Mouse (Mus musculus): Measurements from ENCODE around the gene Stoml1. TPM values are rescaled to one million over a fixed set of nuclear protein-coding genes. Genes with fewer than 3 reads are reported as not detected.
"Not testable (repeated sequence)": the region's sequence is repeated elsewhere in the genome, so short reads cannot be mapped to it uniquely, and the experiment has no call there.

The Stoml1 gene
- polyA plus RNA-seq, 1 experiment from 2014 or later = 33.6 TPM

DNA sequence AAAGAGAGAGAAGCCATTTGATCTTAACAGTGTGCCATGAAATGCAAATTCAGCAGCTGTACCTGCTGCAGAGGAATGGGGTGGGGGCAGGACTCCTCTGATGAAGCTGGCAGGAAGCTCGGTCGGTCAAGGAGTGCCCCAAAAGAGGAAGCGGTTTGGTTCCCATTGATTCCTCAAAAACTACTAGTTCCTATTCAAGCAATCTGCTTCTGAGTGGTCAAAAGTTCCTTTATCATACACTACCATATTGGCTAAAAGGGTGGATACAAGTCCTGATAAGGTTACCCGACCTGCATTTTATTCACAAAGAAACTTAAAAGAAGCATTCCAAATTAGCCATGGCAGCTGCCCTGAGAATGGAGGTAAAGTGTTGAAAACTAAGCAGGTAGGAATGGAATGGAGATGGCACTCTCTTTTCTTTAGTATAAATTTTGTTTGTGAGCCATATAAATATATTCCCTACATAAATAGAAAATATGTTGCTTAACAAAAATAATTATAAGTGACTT is 6.8 kb upstream of the Stoml1 start:
- Histone ChIP-seq H3K9ac (no peak overlapping the region), H3K9me3 (replicated peaks) (no peaks in the 10 kb centered on the region), H3K27me3 (no peaks in the 10 kb centered on the region), H3K4me2 (0 out of 2 replicates have a peak overlapping the region, but pooled peaks have one; percentile 22), H3K27ac (no peak overlapping the region), H3K36me3 (peaks cover 42% of the 10 kb centered on the region), H3K4me3 (replicated peaks) (no peak overlapping the region), H3K4me1 (peaks cover 71% of the 10 kb centered on the region)
- ATAC-seq (replicated peaks; ENCODE audit: low FRiP score) = no peak
- WGBS = 40% methylated on average over 4 of the region's 4 CpGs

DNA sequence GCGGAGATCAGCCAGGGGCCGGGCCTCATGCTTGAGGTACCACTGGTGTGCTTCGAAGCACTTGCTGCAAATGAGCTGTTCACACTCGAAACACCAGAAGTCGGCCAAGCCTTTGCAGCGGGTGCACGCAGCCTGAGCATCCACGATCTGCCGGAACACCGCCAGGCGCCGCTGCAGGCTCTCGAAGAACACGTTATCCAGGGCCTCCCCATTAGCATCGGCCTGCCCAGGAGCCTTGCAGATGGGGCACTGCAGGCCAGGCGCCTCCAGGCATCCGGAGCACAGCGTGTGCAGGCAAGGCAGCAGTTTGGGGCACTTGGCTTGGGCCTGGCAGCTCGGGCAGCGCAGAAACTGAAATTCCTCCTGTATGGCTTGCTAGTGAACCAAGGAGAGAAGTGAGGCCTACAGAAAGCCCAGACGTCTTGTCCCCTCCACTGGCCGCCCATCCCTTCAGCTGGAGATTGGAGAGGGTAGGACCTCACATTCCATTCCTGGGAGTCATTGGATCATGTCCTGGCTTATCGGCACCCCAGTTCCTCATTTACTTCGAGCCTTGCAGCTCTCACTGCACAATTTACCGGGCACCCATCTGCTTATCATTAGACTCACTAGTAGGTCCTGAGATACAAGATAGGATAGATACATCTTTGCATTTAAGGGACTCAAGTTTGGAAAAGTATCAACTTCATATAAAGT is 5.8 kb upstream of the Stoml1 start:
- Histone ChIP-seq H3K4me1 (peaks cover 62% of the 10 kb centered on the region), H3K9ac (peak overlapping the region; percentile 42), H3K4me3 (replicated peaks) (peak overlapping the region; percentile 32), H3K27ac (peak overlapping the region; percentile 80), H3K36me3 (peaks cover 39% of the 10 kb centered on the region), H3K9me3 (replicated peaks) (no peaks in the 10 kb centered on the region), H3K4me2 (peak overlapping the region; percentile 77), H3K27me3 (no peaks in the 10 kb centered on the region)
- WGBS = 6% methylated on average over 25 of the region's 25 CpGs
- ATAC-seq (replicated peaks; ENCODE audit: low FRiP score) = peak; percentile 81

DNA sequence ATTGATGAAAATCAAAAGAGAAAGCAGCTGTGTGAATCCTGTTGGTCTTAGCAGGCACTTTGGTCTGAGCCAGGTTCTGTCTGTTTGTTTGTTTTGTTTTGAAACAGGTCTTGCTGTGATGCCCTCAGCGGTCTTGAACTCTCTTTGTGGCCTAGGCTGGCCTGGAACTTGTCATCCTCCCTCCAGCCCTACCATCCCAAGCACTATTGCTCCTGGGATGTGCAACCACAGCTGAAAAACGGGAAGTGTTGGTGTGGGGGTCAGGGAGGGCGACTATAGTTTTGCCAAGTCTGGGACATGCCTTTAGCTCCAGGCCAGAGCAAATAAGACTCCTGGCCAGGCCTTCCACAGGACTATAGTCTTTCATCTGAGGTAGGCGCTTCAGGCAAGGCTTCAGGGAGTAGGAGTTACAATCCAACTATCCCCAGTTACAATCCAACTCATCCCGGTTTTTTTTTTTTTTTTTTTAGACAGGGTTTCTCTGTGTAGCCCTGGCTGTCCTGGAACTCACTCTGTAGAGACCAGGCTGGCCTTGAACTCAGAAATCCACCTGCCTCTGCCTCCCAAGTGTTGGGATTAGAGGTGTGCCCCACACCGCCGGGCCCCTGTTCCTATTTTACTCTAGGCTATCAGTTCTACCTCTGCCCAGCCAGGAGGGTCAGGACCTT is 4.1 kb upstream of the Stoml1 start:
- 20% methylated on average over 7 of the region's 7 CpGs for WGBS
- H3K4me3 ChIP-seq (replicated peaks) = peak overlapping the region; percentile 63
- peaks cover 24% of the 10 kb centered on the region for H3K36me3 ChIP-seq
- H3K9ac ChIP-seq = peak overlapping the region; percentile 80
- peaks cover 52% of the 10 kb centered on the region for H3K4me1 ChIP-seq
- no peak for ATAC-seq (replicated peaks; ENCODE audit: low FRiP score)
- H3K27ac ChIP-seq = peak overlapping the region; percentile 97
- peak overlapping the region; percentile 77 for H3K4me2 ChIP-seq
- no peaks in the 10 kb centered on the region for H3K27me3 ChIP-seq
- no peaks in the 10 kb centered on the region for H3K9me3 ChIP-seq (replicated peaks)

DNA sequence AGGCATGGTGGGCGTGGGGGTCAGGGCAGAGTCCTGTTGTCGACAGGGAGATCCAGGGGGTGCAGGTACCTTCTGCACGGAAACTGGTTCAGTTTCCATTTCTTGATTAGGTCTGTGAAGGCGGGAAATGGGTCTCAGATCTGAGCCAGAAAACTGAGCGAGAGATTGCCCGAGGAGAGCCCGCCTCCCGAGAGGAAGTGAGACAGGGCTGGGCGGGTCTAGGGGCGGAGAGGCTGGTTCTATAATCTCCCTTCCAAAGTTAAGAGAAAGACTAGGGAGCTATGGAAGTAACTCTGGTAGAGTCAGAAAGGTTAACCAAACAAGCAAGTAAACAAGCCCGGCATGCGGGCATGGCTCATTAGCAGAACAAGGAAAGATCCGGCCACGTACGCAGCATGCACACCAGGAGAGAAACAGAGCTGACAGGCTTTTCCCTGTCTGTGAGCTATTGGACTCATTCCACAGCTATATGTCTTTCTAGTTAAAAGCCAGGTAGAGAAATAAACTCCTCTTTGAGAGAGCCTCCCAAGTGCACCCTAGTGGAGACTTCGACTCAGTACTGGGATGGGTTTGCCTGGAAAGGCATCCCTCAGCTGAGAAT is 3.3 kb upstream of the Stoml1 start, which contains the start of gene Pml:
Pml (minus strand) TSS at position 195 of the 601 bp plus-strand sequence.
- Histone ChIP-seq H3K9ac (peak within 1 kb of the TSS; percentile 80), H3K27me3 (no peaks in the 10 kb centered on the region), H3K9me3 (replicated peaks) (no peaks in the 10 kb centered on the region), H3K4me2 (peak within 1 kb of the TSS; percentile 77), H3K27ac (peak within 1 kb of the TSS; percentile 97), H3K4me3 (replicated peaks) (peak within 1 kb of the TSS; percentile 63), H3K4me1 (peaks cover 53% of the 10 kb centered on the region), H3K36me3 (peaks cover 17% of the 10 kb centered on the region; the same call in 1 of the 2 replicates)
- ATAC-seq (replicated peaks; ENCODE audit: low FRiP score) = peak; percentile 61; the same call in 1 of the 2 replicates
- under 1% methylated on average over 16 of the region's 16 CpGs for WGBS

DNA sequence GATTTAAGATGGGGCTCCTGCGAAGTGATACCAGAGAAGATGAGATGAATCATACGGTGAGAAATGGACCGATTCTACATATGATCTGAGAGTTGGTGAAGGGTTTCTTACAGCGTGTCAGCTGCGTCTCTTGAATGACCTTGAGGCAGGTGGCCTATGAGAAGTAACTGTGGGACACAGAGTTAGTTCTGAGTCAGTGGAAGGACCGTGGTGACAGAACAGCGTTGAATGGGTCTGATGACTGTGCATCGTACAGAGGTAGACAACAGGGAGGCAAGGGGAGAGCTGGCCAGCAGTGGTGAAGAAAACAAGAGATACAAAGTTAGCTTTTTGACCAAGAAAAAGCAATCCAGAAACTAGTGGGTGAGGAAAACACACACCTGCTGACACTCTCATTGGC is 2.6 kb upstream of the Stoml1 start:
- H3K4me1 ChIP-seq = peaks cover 56% of the 10 kb centered on the region
- WGBS = 77% methylated on average over 8 of the region's 8 CpGs
- H3K4me3 ChIP-seq (replicated peaks) = peak overlapping the region; percentile 63
- peaks cover 10% of the 10 kb centered on the region; the same call in 1 of the 2 replicates for H3K36me3 ChIP-seq
- no peak for ATAC-seq (replicated peaks; ENCODE audit: low FRiP score)
- H3K4me2 ChIP-seq = peak overlapping the region; percentile 77
- H3K27me3 ChIP-seq = no peaks in the 10 kb centered on the region
- H3K9me3 ChIP-seq (replicated peaks) = no peaks in the 10 kb centered on the region
- peak overlapping the region; percentile 80 for H3K9ac ChIP-seq
- H3K27ac ChIP-seq = peak overlapping the region; percentile 97

DNA sequence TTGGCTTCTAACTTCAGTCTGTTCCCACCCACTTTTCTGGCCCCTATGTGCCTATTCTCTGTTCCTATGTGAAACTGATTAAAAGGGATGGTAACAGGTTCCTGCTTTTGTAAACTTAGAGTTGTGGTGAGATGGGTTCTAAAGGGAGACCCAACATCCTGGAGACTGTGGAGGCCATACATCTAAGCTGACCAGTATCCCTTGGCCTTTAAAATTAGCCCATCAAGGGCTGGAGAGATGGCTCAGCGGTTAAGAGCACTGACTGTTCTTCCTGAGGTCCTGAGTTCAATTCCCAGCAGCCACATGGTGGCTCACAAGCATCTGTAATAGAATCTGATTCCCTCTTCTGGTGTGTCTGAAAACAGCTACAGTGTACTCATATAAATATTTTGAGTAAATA is 2.2 kb upstream of the Stoml1 start:
- not testable (repeated sequence) for H3K4me2 ChIP-seq; H3K4me3 ChIP-seq (replicated peaks); H3K9me3 ChIP-seq (replicated peaks); ATAC-seq (replicated peaks; ENCODE audit: low FRiP score); H3K27me3 ChIP-seq
- Histone ChIP-seq H3K36me3 (0 out of 2 replicates have a peak, but pooled peaks cover 12% of the 10 kb centered on the region), H3K27ac (peak overlapping the region; percentile 97), H3K9ac (0 out of 2 replicates have a peak overlapping the region, but pooled peaks have one; percentile 80), H3K4me1 (peaks cover 56% of the 10 kb centered on the region)
- WGBS = 92% methylated on average over 1 of the region's 1 CpGs

DNA sequence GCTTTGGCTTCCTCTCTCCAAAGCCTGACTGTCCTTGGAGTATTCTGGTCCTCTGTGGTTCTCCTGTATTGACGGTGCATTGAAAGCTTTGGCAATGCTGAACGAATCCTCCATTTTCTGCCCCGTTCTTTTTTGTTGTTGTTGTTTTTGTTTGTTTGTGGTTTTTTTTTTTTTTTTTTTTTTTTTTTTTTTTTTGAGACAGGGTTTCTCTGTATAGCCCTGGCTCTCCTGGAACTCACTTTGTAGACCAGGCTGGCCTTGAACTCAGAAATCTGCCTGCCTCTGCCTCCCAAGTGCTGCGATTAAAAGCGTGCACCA is 800 bp downstream of the Stoml1 start:
- peak overlapping the region; percentile 72 for H3K9ac ChIP-seq
- H3K9me3 ChIP-seq (replicated peaks); H3K27me3 ChIP-seq; ATAC-seq (replicated peaks; ENCODE audit: low FRiP score): not testable (repeated sequence)
- 66% methylated on average over 5 of the region's 5 CpGs for WGBS
- peak overlapping the region; percentile 89 for H3K4me3 ChIP-seq (replicated peaks)
- peaks cover 27% of the 10 kb centered on the region for H3K4me1 ChIP-seq
- peaks cover 31% of the 10 kb centered on the region for H3K36me3 ChIP-seq
- peak overlapping the region; percentile 79 for H3K4me2 ChIP-seq
- H3K27ac ChIP-seq = peak overlapping the region; percentile 89

DNA sequence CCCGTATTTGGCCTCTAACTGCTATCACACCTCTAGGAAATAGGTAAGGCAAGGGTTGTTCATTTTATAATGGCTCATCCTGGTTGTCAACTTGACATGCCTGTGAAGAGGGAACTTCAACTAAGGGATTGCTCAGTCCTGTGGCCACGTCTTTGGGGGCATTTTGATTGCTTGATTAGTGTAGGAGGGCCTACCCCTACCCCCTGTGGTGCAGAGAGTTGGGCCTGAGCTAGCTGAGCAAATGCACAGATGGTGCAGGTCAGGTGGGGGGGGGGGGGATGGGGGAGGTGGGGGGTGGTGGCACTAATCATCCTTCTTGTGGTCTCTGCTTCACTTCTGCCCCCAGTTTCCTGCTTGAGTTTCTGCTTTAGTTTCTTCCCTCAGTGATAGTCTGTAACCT is 2.1 kb downstream of the Stoml1 start:
- Histone ChIP-seq H3K4me1 (peaks cover 18% of the 10 kb centered on the region), H3K9me3 (replicated peaks) (no peaks in the 10 kb centered on the region), H3K4me2 (no peak overlapping the region), H3K9ac (no peak overlapping the region), H3K36me3 (peaks cover 38% of the 10 kb centered on the region), H3K27ac (no peak overlapping the region), H3K27me3 (no peaks in the 10 kb centered on the region), H3K4me3 (replicated peaks) (no peak overlapping the region)
- WGBS = 37% methylated on average over 2 of the region's 2 CpGs
- no peak for ATAC-seq (replicated peaks; ENCODE audit: low FRiP score)

DNA sequence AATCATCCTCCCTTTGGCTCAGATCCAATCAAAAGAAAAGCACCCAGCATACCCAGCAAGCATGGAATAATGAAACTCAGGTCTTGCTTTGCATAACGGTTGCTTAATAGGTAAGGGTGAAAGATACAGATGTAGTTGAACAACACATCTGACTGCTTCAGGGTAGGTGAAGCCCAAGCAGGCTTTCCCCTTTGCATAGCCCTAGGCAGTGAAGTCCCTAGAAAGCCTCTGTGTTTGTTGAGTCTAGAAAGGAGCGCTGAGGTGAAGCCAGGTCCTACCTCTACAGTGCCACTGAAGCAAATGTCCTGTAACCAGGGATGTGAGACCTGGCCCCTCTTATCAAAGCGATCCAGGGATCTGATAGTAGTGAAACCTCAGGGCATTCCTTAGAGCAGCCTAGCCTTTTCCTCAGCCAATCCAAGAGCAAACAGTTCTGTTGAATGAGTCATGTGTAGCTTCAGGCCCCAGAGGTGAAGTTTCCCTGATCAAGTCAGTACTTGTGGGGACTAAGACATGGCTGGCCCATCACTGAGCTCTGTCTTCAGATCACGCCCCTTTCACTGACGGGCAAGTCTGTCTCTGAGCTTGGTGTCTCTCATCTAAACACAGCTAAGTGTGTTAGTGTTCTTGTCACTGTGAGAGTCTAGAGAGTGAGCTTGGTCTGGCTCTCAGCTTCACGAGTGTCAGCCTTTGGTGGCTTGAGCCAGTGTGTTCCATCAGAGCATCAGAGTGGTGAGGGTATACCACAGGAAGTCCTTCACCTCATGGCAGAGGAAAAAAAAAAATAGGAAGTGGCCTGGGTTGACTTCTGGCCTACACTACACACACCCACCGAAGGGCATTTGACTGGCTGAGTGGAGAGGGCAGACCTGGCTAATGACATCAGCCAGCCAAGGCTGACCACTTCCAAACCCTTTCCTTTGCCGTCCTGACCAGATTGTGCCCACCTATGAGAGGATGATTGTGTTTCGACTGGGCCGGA is 3.0 kb downstream of the Stoml1 start:
- H3K4me1 ChIP-seq = peaks cover 11% of the 10 kb centered on the region
- H3K4me2 ChIP-seq = no peak overlapping the region
- H3K9ac ChIP-seq = no peak overlapping the region
- ATAC-seq (replicated peaks; ENCODE audit: low FRiP score) = no peak
- no peak overlapping the region for H3K4me3 ChIP-seq (replicated peaks)
- H3K27ac ChIP-seq = no peak overlapping the region
- peaks cover 45% of the 10 kb centered on the region for H3K36me3 ChIP-seq
- H3K27me3 ChIP-seq = no peaks in the 10 kb centered on the region
- H3K9me3 ChIP-seq (replicated peaks) = no peaks in the 10 kb centered on the region
- 91% methylated on average over 10 of the region's 10 CpGs for WGBS

DNA sequence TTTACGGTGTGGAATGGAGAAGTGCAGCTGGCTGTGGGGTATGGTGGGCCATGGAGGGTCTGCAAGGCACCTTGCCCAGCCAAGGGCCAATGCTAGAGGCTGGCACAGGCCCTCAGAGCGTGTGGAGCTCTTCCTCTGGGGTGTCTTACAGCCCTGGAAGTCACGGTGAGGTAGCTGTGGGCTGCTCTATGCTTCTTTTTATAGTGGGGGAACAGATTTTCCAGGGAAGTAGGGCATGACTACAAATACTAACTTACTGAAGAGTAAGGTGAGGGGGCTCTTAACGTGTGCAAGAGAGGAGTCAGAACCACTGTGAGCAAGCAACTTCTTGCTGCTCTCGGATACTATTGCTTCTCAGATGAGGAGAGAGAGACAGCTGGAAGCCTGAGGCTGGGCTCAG is 9.5 kb downstream of the Stoml1 start:
- Histone ChIP-seq H3K9ac (no peak overlapping the region), H3K27ac (no peak overlapping the region), H3K4me1 (peaks cover 10% of the 10 kb centered on the region), H3K36me3 (peaks cover 44% of the 10 kb centered on the region), H3K27me3 (no peaks in the 10 kb centered on the region), H3K4me2 (no peak overlapping the region), H3K9me3 (replicated peaks) (no peaks in the 10 kb centered on the region), H3K4me3 (replicated peaks) (no peak overlapping the region)
- no peak for ATAC-seq (replicated peaks; ENCODE audit: low FRiP score)
- WGBS = 93% methylated on average over 5 of the region's 5 CpGs

DNA sequence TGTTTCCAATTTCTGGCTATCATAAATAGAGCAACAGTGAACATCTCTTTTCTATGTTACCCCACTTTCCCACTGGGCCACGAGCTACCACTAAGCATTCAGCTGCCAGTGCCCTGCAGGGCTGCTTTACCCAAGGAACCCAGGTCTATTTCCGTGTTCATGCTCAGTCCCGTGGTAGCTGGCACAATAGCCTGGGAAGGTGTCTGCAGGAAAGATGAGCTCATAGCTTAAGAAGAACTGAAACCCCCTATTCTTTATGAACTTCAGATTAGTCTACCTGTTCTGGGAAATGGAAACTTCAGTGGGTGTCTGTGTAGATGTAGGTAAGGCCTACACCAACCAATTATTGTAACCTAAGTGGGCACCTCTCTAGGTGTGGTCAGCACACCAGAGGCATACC is 12.4 kb downstream of the Stoml1 start:
- Histone ChIP-seq H3K9ac (0 out of 2 replicates have a peak overlapping the region, but pooled peaks have one; percentile 7), H3K4me2 (no peak overlapping the region), H3K27ac (0 out of 2 replicates have a peak overlapping the region, but pooled peaks have one; percentile 77), H3K36me3 (peaks cover 23% of the 10 kb centered on the region), H3K4me3 (replicated peaks) (no peak overlapping the region), H3K4me1 (peaks cover 14% of the 10 kb centered on the region), H3K9me3 (replicated peaks) (no peaks in the 10 kb centered on the region), H3K27me3 (no peaks in the 10 kb centered on the region)
- ATAC-seq (replicated peaks; ENCODE audit: low FRiP score) = no peak
- 87% methylated on average over 3 of the region's 3 CpGs for WGBS
